17 mouse cellular contexts compared by ENCODE assay signal in genomic region chr1:134290300-134290699, GRCm38 (mm10). TPM values are rescaled to one million over a fixed set of nuclear protein-coding genes. Genes with fewer than 3 reads are reported as not detected.
DNase-seq lines count a peak whose midpoint lies in the region; ATAC-seq and TF ChIP-seq lines count a peak whose summit lies in the region.
"Had no signal": no experiment of that assay in that cellular context is flagged by ENCODE, and none has a peak within 500 bp of the region (broad histone marks: within the 10 kb centered on the region; RNA-seq: fewer than 3 reads in every experiment).

No protein-coding gene starts in this region.

- ATAC-seq in heart, embryonic 13.5 days (ENCODE audit: extremely low read depth, insufficient number of reproducible peaks, low FRiP score, low TSS enrichment), result no peak
- ATAC-seq in embryonic facial prominence, embryonic 12.5 days (ENCODE audit: insufficient number of reproducible peaks, insufficient read depth, low FRiP score, low TSS enrichment), result peak; percentile 23; the same call in 1 of the 2 replicates
- ATAC-seq in limb, embryonic 11.5 days (ENCODE audit: insufficient number of reproducible peaks, low FRiP score, low TSS enrichment, low read depth), result no peak
- ATAC-seq: intestine, embryonic 16.5 days had no signal

- no peak overlapping the region for H3K4me2 ChIP-seq in heart, embryonic 13.5 days
- H3K4me2 ChIP-seq in embryonic facial prominence, embryonic 12.5 days (replicated peaks), result no peak overlapping the region
- H3K4me2 ChIP-seq in limb, embryonic 11.5 days (ENCODE audit: low read depth, severe bottlenecking), result no peak overlapping the region
- H3K4me2 ChIP-seq: neural tube, embryonic 13.5 days had no signal

- H3K27ac ChIP-seq in heart, embryonic 13.5 days (replicated peaks), result 0 out of 2 replicates have a peak overlapping the region, but pooled peaks have one; percentile 28
- H3K27ac ChIP-seq in embryonic facial prominence, embryonic 12.5 days, result peak overlapping the region; percentile 69
- 0 out of 2 replicates have a peak overlapping the region, but pooled peaks have one; percentile 30 for H3K27ac ChIP-seq in limb, embryonic 11.5 days (replicated peaks; ENCODE audit: low read depth, low read length)
- H3K27ac ChIP-seq: kidney, postnatal 0 days; neural tube, embryonic 13.5 days had no signal

- DNase-seq in heart, adult 18-20 months, result no peak
- no peak for DNase-seq in limb, embryonic 11.5 days (ENCODE audit: low spot score)
- no peak for DNase-seq in right cerebral cortex, postnatal 36 days (ENCODE audit: low spot score in 2 of 2)
- DNase-seq in lung, postnatal 14 days, result no peak
- DNase-seq: midbrain, embryonic 14.5 days; right cerebral cortex, postnatal 25 days had no signal

- no peak overlapping the region for H3K9ac ChIP-seq in heart, embryonic 13.5 days
- H3K9ac ChIP-seq in embryonic facial prominence, embryonic 12.5 days, result no peak overlapping the region
- no peak overlapping the region for H3K9ac ChIP-seq in limb, embryonic 11.5 days (ENCODE audit: low read length)
- H3K9ac ChIP-seq: neural tube, embryonic 13.5 days had no signal

- H3K36me3 ChIP-seq in heart, embryonic 13.5 days, result no peaks in the 10 kb centered on the region
- no peaks in the 10 kb centered on the region for H3K36me3 ChIP-seq in E14TG2a.4 (ENCODE audit: insufficient read depth, low read length)
- no peaks in the 10 kb centered on the region for H3K36me3 ChIP-seq in embryonic facial prominence, embryonic 12.5 days
- no peaks in the 10 kb centered on the region for H3K36me3 ChIP-seq in limb, embryonic 11.5 days (ENCODE audit: control insufficient read depth, insufficient read depth, low read length)
- H3K36me3 ChIP-seq: G1E; neural tube, embryonic 13.5 days had no signal

- H3K27me3 ChIP-seq in heart, embryonic 13.5 days (replicated peaks), result no peaks in the 10 kb centered on the region
- H3K27me3 ChIP-seq in E14TG2a.4 (ENCODE audit: insufficient read depth, low read length), result peaks cover 21% of the 10 kb centered on the region
- 0 out of 2 replicates have a peak, but pooled peaks cover 2% of the 10 kb centered on the region for H3K27me3 ChIP-seq in embryonic facial prominence, embryonic 12.5 days
- H3K27me3 ChIP-seq in limb, embryonic 11.5 days (ENCODE audit: control insufficient read depth, insufficient read depth, low read length), result no peaks in the 10 kb centered on the region
- H3K27me3 ChIP-seq: neural tube, embryonic 13.5 days had no signal

- no peak for TF ChIP-seq CTCF in E14TG2a.4 (conservative IDR thresholded peaks at IDR 0.05; ENCODE audit: low read length)

- H3K9me3 ChIP-seq in heart, embryonic 13.5 days, result no peaks in the 10 kb centered on the region
- no peaks in the 10 kb centered on the region for H3K9me3 ChIP-seq in E14TG2a.4 (ENCODE audit: low read length)
- no peaks in the 10 kb centered on the region for H3K9me3 ChIP-seq in embryonic facial prominence, embryonic 12.5 days
- H3K9me3 ChIP-seq in limb, embryonic 11.5 days (ENCODE audit: control insufficient read depth, low read length), result no peaks in the 10 kb centered on the region
- H3K9me3 ChIP-seq: G1E; neural tube, embryonic 13.5 days had no signal

- H3K4me3 ChIP-seq in heart, embryonic 13.5 days, result no peak overlapping the region
- H3K4me3 ChIP-seq in E14TG2a.4 (replicated peaks; ENCODE audit: low read length), result peak overlapping the region; percentile 51
- H3K4me3 ChIP-seq in embryonic facial prominence, embryonic 12.5 days, result no peak overlapping the region
- no peak overlapping the region for H3K4me3 ChIP-seq in limb, embryonic 11.5 days (ENCODE audit: low read depth, low read length)
- H3K4me3 ChIP-seq: neural tube, embryonic 13.5 days had no signal

- WGBS in heart, embryonic 13.5 days, result 89% methylated on average over 13 of the region's 13 CpGs
- 88% methylated on average over 13 of the region's 13 CpGs for WGBS in embryonic facial prominence, embryonic 12.5 days
- WGBS in limb, embryonic 11.5 days, result 89% methylated on average over 13 of the region's 13 CpGs

- H3K4me1 ChIP-seq in heart, embryonic 13.5 days, result peaks cover 22% of the 10 kb centered on the region
- H3K4me1 ChIP-seq in E14TG2a.4 (replicated peaks; ENCODE audit: low read depth, low read length), result peaks cover 45% of the 10 kb centered on the region
- peaks cover 20% of the 10 kb centered on the region for H3K4me1 ChIP-seq in embryonic facial prominence, embryonic 12.5 days
- H3K4me1 ChIP-seq in limb, embryonic 11.5 days (ENCODE audit: control insufficient read depth, insufficient read depth, low read length), result peaks cover 6% of the 10 kb centered on the region; the same call in 1 of the 2 replicates

RNA-seq across cellular contexts. Expression of gene Myog, which starts 0.5 kb away (rescaled TPM):
- polyA plus RNA-seq in heart, embryonic 13.5 days (2015; fragmentation: Nextera tagmentation; extraction: Ambion mirVana), result 1.5 and 3.5 TPM in 2 replicates
- not detected for total RNA-seq in heart, adult 18-20 months (2021)
- polyA plus RNA-seq in embryonic facial prominence, embryonic 12.5 days (2016; fragmentation: Nextera tagmentation; extraction: Ambion mirVana), result 62.9 and 76.2 TPM in 2 replicates
- 30.5 and 31.5 TPM in 2 replicates for polyA plus RNA-seq in limb, embryonic 11.5 days (2014; fragmentation: Nextera tagmentation; extraction: Ambion mirVana)
- total RNA-seq: G1E; heart, adult 8-10 months; heart, postnatal 25 days; layer of hippocampus, adult 8-10 months; left cerebral cortex, postnatal 14 days had no signal
- polyA plus RNA-seq: G1E; midbrain, embryonic 14.5 days had no signal

RNA-seq across cellular contexts. Expression of gene Ppfia4, which starts 42.4 kb away (rescaled TPM):
- polyA plus RNA-seq in heart, embryonic 13.5 days (2015; fragmentation: Nextera tagmentation; extraction: Ambion mirVana), result 10.9 and 12.6 TPM in 2 replicates
- 1 to 10 TPM; 1.1 to 1.5 TPM for total RNA-seq in heart, adult 18-20 months (2021)
- 7.0 TPM in 2 replicates for polyA plus RNA-seq in embryonic facial prominence, embryonic 12.5 days (2016; fragmentation: Nextera tagmentation; extraction: Ambion mirVana)
- 2.3 and 3.4 TPM in 2 replicates for polyA plus RNA-seq in limb, embryonic 11.5 days (2014; fragmentation: Nextera tagmentation; extraction: Ambion mirVana)

RNA-seq across cellular contexts. Expression of gene Adora1, which starts 55.1 kb away (rescaled TPM):
- polyA plus RNA-seq in heart, embryonic 13.5 days (2015; fragmentation: Nextera tagmentation; extraction: Ambion mirVana), result 8.3 and 9.0 TPM in 2 replicates
- total RNA-seq in heart, adult 18-20 months (2021), result 10 to 100 TPM in 1 of 2 experiments, 1 to 10 TPM in 1; 7.1 to 12.8 TPM
- polyA plus RNA-seq in embryonic facial prominence, embryonic 12.5 days (2016; fragmentation: Nextera tagmentation; extraction: Ambion mirVana), result 1.7 and 2.1 TPM in 2 replicates
- polyA plus RNA-seq in limb, embryonic 11.5 days (2014; fragmentation: Nextera tagmentation; extraction: Ambion mirVana), result 0.87 and 0.88 TPM in 2 replicates
- polyA plus RNA-seq: G1E had no signal
